19 mouse cellular contexts compared by ENCODE assay signal in genomic region chr13:93232335-93232734, GRCm38 (mm10).
"Had no signal": no experiment of that assay in that cellular context is flagged by ENCODE, and none has a peak within 500 bp of the region (broad histone marks: within the 10 kb centered on the region; RNA-seq: fewer than 3 reads in every experiment).

No protein-coding gene starts in this region.

- H3K27me3 ChIP-seq: limb, embryonic 13.5 days; stomach, embryonic 15.5 days had no signal

- H3K36me3 ChIP-seq: limb, embryonic 10.5 days; limb, embryonic 13.5 days; stomach, embryonic 15.5 days had no signal

- ATAC-seq: inflammation-experienced regulatory T-cells, adult 6 months; intestine, embryonic 16.5 days had no signal

- H3K4me1 ChIP-seq: limb, embryonic 10.5 days; limb, embryonic 13.5 days; stomach, embryonic 15.5 days had no signal

- DNase-seq: kidney, adult 18-20 months; kidney, adult 9 months; kidney, postnatal 14 days; kidney, postnatal 4 days; layer of hippocampus, adult 9-11 months; lung, adult 2 months; lung, postnatal 14 days; lung, postnatal 4 days; midbrain, embryonic 14.5 days; right cerebral cortex, postnatal 4 days; spleen, adult 18-20 months; thymus, postnatal 25 days had no signal

- H3K27ac ChIP-seq: layer of hippocampus, adult 2 months; limb, embryonic 10.5 days; limb, embryonic 13.5 days; stomach, embryonic 15.5 days had no signal

- H3K4me2 ChIP-seq: limb, embryonic 13.5 days; midbrain, embryonic 11.5 days; stomach, embryonic 15.5 days had no signal

- H3K9me3 ChIP-seq: limb, embryonic 10.5 days; limb, embryonic 13.5 days; stomach, embryonic 15.5 days had no signal

- H3K9ac ChIP-seq: limb, embryonic 13.5 days; stomach, embryonic 15.5 days had no signal

- H3K4me3 ChIP-seq: layer of hippocampus, adult 2 months; limb, embryonic 10.5 days; limb, embryonic 13.5 days; stomach, embryonic 15.5 days had no signal
